Mouse (Mus musculus): ENCODE measurements around the gene Myo1a. TPM values are rescaled to one million over a fixed set of nuclear protein-coding genes. Genes with fewer than 3 reads are reported as not detected.

The Myo1a gene
- polyA plus RNA-seq, 1 experiment = 1.4 TPM

- WGBS = 70% methylated on average over 12 of the region's 12 CpGs
- Histone ChIP-seq H3K4me3 (replicated peaks; ENCODE audit: control insufficient read depth, low read depth, low read length) (no peak overlapping the region), H3K27ac (ENCODE audit: control insufficient read depth, insufficient read depth, low read depth, low read length, poor library complexity) (no peak overlapping the region), H3K4me1 (ENCODE audit: control insufficient read depth, insufficient read depth, low read length) (no peaks in the 10 kb centered on the region)
- TF ChIP-seq POLR2A (IDR thresholded peaks at IDR 0.05; ENCODE audit: borderline replicate concordance, control insufficient read depth, low read depth, low read length) (no peak), CTCF (IDR thresholded peaks at IDR 0.05; ENCODE audit: control insufficient read depth, insufficient read depth, low read length) (no peak)
Measured at GRCm38 (mm10) chr10:127763914-127764680, 59.1 kb downstream of the Myo1a start.

- no peak overlapping the region for H3K27ac ChIP-seq (ENCODE audit: control insufficient read depth, insufficient read depth, low read depth, low read length, poor library complexity)
Measured at GRCm38 (mm10) chr10:127766564-127766963, 61.6 kb downstream of the Myo1a start.

More at GRCm38 (mm10) chr10:127766564-127766963, 61.6 kb downstream of the Myo1a start:
- Histone ChIP-seq H3K4me3 (replicated peaks; ENCODE audit: control insufficient read depth, low read depth, low read length) (no peak overlapping the region), H3K4me1 (ENCODE audit: control insufficient read depth, insufficient read depth, low read length) (no peaks in the 10 kb centered on the region)
- no peak for TF ChIP-seq POLR2A (IDR thresholded peaks at IDR 0.05; ENCODE audit: borderline replicate concordance, control insufficient read depth, low read depth, low read length)
- no peak for TF ChIP-seq CTCF (IDR thresholded peaks at IDR 0.05; ENCODE audit: control insufficient read depth, insufficient read depth, low read length)
- 84% methylated on average over 1 of the region's 1 CpGs for WGBS

Other genes with a start within 250 kb of the Myo1a start
- 2.4 and 5.0 TPM in 2 replicates for gene Stac3, start 203.5 kb upstream of the Myo1a start, polyA plus RNA-seq (2011; ENCODE audit: insufficient read depth, insufficient read length, low replicate concordance, missing spikeins)
- gene Ndufa4l2, start 190.2 kb upstream of the Myo1a start, polyA plus RNA-seq (2011; ENCODE audit: insufficient read depth, insufficient read length, low replicate concordance, missing spikeins) = not detected in 2 replicates
- gene Shmt2, start 182.7 kb upstream of the Myo1a start, polyA plus RNA-seq (2011; ENCODE audit: insufficient read depth, insufficient read length, low replicate concordance, missing spikeins) = 36.7 and 39.9 TPM in 2 replicates
- not detected in 2 replicates for gene Nxph4, start 170.6 kb upstream of the Myo1a start, polyA plus RNA-seq (2011; ENCODE audit: insufficient read depth, insufficient read length, low replicate concordance, missing spikeins)
- gene Lrp1, start 84.0 kb upstream of the Myo1a start, polyA plus RNA-seq (2011; ENCODE audit: insufficient read depth, insufficient read length, low replicate concordance, missing spikeins) = 23.5 and 48.3 TPM in 2 replicates
- 31.6 and 60.1 TPM in 2 replicates for gene Stat6, start 62.2 kb upstream of the Myo1a start, polyA plus RNA-seq (2011; ENCODE audit: insufficient read depth, insufficient read length, low replicate concordance, missing spikeins)
- 6.7 and 7.3 TPM in 2 replicates for gene Nemp1, start 38.3 kb upstream of the Myo1a start, polyA plus RNA-seq (2011; ENCODE audit: insufficient read depth, insufficient read length, low replicate concordance, missing spikeins)
- 3.3 and 4.0 TPM in 2 replicates for gene Nab2, start 36.6 kb upstream of the Myo1a start, polyA plus RNA-seq (2011; ENCODE audit: insufficient read depth, insufficient read length, low replicate concordance, missing spikeins)
- 8.4 and 13.8 TPM in 2 replicates for gene Tac2, start 19.3 kb downstream of the Myo1a start, polyA plus RNA-seq (2011; ENCODE audit: insufficient read depth, insufficient read length, low replicate concordance, missing spikeins)
- gene Zbtb39, start 34.4 kb downstream of the Myo1a start, polyA plus RNA-seq (2011; ENCODE audit: insufficient read depth, insufficient read length, low replicate concordance, missing spikeins) = 1.1 and 3.9 TPM in 2 replicates
- gene Gpr182, start 46.6 kb downstream of the Myo1a start, polyA plus RNA-seq (2011; ENCODE audit: insufficient read depth, insufficient read length, low replicate concordance, missing spikeins) = 1.2 and 2.8 TPM in 2 replicates
- gene Rdh1, start 54.6 kb downstream of the Myo1a start, polyA plus RNA-seq (2011; ENCODE audit: insufficient read depth, insufficient read length, low replicate concordance, missing spikeins) = not detected in 2 replicates
- not detected in 2 replicates for gene Rdh16f1, start 54.6 kb downstream of the Myo1a start, polyA plus RNA-seq (2011; ENCODE audit: insufficient read depth, insufficient read length, low replicate concordance, missing spikeins)
- 0.55 TPM in 1 of 2 replicates, not detected in the other for gene Rdh9, start 71.2 kb downstream of the Myo1a start, polyA plus RNA-seq (2011; ENCODE audit: insufficient read depth, insufficient read length, low replicate concordance, missing spikeins)
- 0.62 TPM in 1 of 2 replicates, not detected in the other for gene Rdh16, start 96.0 kb downstream of the Myo1a start, polyA plus RNA-seq (2011; ENCODE audit: insufficient read depth, insufficient read length, low replicate concordance, missing spikeins)
- gene Rdh19, start 144.8 kb downstream of the Myo1a start, polyA plus RNA-seq (2011; ENCODE audit: insufficient read depth, insufficient read length, low replicate concordance, missing spikeins) = not detected in 2 replicates
- not detected in 2 replicates for gene Rdh16f2, start 161.3 kb downstream of the Myo1a start, polyA plus RNA-seq (2011; ENCODE audit: insufficient read depth, insufficient read length, low replicate concordance, missing spikeins)
- 1.1 and 4.5 TPM in 2 replicates for gene Rdh7, start 183.6 kb downstream of the Myo1a start, polyA plus RNA-seq (2011; ENCODE audit: insufficient read depth, insufficient read length, low replicate concordance, missing spikeins)
- gene Sdr9c7, start 193.3 kb downstream of the Myo1a start, polyA plus RNA-seq (2011; ENCODE audit: insufficient read depth, insufficient read length, low replicate concordance, missing spikeins) = not detected in 2 replicates